Mouse (Mus musculus): Measurements from ENCODE around the gene Mblac2.

The Mblac2 gene

DNA sequence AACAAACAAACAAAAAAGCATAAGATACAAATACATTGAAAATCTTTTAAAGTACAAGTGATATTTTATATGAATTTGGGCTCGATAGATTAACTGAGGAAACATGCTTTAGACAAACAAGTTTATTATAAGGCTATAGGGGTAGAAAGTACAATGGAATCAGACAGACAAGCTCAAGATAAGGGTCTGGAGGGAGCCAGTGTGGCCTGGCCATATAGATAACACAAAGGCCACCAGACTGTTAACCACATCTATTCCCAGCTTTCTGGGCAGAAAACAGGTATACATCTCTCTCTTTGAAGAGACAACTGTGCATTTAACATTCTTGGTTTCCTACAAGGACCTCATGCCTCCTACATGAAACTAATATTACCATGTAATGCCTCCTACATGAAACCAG is 19.2 kb downstream of the Mblac2 start:
- in situ Hi-C loops (cut with MboI, MseI): no loop called here

DNA sequence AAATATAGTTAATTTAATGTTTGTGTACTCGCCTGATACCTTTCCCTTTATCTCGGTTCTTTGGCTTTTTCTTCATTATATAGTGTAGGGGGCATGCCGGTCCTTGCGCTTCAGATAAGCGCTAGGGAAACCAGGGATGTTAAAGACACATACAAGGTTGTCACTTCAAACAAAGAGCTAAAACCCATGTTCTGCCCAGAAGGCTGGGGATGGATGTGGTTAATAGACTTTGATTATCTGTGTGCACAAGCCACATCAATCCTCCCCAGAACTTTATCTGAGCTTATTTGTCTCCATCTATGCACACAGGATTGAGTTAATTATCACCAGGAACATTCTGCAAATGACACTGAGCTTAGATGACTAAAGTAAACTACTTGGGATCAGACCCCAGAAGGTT is 25.5 kb downstream of the Mblac2 start:
- in situ Hi-C loops (cut with MboI, MseI): no loop called here

DNA sequence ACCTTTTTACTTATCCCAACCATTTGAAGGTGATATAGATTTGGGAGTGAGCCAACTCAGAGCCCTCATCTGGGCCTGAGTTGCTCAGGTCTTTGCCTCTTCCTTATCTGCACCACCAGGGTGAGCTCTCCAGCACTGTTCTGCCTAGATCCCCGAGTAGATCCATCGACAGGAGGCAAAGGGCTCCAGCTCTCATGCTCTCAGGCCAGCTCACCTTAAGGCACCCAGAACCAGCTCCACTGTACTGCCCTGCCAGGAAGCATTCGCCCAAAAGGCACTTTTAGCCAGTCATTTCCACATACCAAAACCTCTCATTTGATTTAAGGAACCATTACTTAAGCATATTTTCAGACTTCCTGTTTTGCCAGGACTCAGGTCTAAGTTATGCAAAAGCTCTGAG is 29.8 kb downstream of the Mblac2 start:
- in situ Hi-C loops (cut with MboI, MseI): no loop called here

DNA sequence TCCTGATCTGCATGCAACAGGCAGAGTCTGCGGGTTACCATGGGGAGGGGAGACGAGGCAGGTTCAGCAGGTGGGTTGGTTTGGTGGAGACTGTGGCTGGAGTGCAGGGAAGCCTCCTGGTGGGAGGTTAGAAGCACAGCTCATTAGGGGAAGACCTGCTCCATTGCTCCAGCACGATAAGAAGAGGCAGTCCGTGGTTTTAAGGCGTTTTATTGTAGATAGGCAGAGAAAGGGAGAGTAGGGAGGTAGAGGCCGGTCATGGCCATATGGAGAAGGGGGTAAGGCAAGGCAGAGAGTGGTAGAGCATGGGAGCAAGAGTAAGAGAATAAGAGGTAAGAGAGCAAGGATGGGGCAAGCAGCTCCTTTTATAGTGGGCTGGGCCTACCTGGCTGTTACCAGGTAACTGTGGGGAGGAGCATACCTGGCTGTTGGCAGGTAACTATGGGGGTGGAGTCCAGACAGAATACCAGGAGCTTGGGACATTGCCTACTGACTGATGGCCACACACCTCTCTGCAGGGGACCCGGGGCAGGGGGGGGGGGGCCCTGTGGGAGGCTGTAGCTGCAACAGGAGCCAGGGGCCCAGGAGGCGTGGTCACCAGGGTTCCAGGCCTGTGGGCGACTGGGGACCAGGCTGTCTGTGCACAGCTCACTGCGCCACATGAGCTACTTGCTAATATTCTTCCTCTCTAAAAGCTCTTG is 32.4 kb downstream of the Mblac2 start:
- in situ Hi-C loops (cut with MboI, MseI): no loop called here

DNA sequence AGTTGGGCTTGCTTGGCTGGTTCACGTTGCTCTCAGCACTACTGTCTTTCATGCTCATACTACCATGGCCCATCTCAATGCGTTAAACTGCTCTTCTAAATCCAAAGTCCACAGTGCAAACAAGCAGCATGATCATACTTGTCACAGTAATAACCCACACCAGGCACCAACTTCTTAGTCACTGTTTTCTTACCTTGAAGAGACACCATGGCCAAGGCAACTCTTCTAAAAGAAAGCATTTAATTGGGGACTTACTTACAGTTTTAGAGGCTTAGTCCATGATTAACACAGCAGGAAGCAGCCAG is 32.9 kb downstream of the Mblac2 start:
- in situ Hi-C loops (cut with MboI, MseI): no loop called here

DNA sequence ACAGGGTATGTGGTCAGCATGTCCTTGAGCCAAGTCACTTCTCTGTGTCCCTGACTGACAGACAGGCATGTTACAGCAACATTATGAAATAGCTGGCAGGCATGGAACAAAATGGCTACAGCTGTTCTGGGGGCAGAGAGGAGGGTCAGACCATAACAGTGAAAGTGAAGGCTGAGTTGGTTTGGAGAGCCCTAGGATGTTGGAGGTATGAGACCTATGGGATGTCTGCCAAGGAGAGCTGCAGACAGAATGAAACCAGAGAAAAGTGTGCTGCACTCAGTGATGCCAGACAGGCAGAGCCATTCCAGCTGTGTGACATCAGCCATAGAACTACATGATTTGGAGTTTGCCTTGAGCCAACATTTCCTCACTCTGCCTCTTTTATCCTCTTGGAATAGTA is 43.7 kb downstream of the Mblac2 start:
- in situ Hi-C loops (cut with MboI, MseI): loop anchor here (5.0 to 25.0 kb wide), 2 partner anchors 53 to 868 kb away; partner anchors contain the start of gene Arrdc3 (in 1 of the 2)

DNA sequence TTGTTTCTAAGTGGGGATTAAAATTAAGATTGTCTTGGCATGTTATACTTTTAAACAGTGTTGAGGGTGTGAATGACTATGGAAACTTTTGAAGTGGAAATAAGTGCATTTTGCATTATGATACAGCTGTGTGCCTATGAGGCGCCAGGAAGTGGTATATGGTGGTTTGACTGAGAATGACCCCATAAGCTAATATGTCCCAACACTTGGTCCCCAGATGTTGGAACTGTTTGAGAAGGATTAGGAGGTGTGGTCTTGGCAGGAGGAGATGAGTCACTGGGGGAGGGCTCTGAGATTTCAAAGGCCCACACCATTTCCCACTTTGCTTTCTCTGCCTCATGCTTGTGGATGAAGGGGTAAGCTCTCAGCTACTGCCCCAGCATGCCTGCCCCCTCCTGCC is 44.2 kb downstream of the Mblac2 start:
- in situ Hi-C loops (cut with MboI, MseI): loop anchor here (5.0 to 25.0 kb wide), 2 partner anchors 53 to 868 kb away; partner anchors contain the start of gene Arrdc3 (in 1 of the 2)

DNA sequence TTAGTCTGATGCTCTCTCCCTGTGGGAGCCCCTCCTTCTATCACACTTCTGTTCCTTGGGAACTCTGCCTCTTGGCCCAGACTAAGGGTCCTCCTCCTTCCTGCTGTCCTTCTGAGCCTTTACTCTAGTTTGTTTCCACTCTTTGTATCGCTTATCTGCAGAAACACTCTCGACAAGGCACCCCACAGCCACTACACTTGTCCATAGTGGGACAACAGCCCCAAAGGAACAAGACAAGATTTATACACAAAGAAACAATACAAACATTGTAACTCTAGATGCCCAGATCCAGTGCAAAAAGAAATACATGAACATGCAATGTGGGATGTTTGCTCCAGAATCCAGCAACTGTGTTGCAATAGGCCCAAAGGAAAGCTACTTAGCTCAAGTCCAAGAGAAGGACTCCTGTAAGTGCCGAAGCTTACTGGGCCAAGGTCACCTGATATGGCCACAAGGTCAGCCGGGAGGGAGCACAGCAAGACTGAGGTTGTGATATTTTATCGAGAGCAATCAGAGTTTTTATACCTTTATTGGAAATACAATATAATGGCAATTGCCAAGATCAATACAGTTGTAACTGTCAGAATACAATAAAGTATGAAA is 46.0 kb downstream of the Mblac2 start:
- in situ Hi-C loops (cut with MboI, MseI): loop anchor here (5.0 to 25.0 kb wide), 2 partner anchors 55 to 870 kb away; partner anchors contain the start of gene Arrdc3 (in 1 of the 2)

DNA sequence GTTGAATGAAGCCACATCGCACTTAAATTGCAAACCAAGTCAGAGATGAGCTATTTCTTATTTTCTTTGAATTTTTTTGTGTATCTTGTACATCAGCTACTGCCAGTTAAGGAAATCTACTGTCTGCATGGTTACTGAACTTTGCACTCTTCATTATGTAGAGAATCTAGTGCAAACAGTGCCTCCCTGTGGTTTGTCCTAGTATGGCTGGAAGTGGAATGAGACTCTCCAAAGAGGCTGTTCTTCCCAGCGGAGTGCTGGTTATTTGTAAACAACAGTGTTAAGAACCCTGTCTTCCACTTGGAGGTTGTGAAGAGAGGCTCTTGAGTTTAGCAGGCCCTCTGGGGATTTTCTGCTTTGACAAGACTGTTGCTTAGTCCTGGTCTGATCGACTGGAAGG is 49.2 kb downstream of the Mblac2 start:
- in situ Hi-C loops (cut with MboI, MseI): loop anchor here (5.0 to 25.0 kb wide), 2 partner anchors 323 to 873 kb away; partner anchors contain the start of gene Arrdc3 (in 1 of the 2)

DNA sequence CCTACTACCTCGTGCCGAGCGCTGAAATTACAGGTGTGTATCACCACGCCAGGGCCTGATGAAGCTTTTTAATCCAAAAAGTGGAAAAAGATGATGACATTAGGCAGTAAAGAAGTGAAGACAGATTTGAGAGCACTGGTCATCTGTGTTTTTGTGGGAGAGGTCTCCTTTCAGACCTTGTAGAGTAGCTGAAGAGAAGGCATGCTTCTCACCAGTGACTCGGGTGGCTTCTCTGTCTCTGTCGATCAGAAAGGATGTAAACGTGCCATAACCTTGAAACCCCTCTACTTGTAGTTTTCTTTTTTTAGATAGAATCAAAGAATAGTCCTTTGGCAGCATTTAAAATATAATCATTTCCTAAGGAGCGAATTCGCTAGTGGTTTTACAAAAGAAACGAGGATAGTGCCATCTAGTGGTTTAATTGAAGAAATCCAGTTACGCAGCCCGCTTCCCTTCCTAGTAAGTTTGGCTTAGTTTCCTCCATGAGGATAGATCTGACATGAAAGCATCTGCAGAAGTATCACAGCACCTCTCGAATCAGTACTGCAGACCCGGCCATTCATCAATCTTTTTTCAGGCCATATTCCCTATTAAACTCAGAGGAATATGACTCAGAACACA is 50.5 kb downstream of the Mblac2 start:
- in situ Hi-C loops (cut with MboI, MseI): loop anchor here (5.0 to 25.0 kb wide), 2 partner anchors 324 to 874 kb away; partner anchors contain the start of gene Arrdc3 (in 1 of the 2)

DNA sequence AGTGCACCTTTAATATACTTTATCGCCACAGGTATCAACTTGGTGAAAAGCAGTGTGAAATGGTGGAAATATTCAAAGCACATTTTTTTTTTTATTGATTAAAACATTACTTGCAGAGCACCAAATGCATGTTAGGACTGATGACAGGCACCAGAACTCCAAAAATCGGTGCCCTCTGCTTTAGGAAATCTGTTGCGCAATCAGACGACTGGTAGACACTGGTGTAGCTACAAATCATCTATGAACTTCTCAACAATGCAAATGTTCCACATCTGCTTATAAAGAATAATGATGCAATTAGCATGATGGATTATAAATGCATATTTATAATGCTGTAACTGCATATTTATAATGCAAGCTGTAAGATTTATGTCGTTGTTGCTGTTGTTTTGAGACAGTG is 53.0 kb downstream of the Mblac2 start:
- in situ Hi-C loops (cut with MboI, MseI): loop anchor here (5.0 to 25.0 kb wide), 2 partner anchors 327 to 877 kb away; partner anchors contain the start of gene Arrdc3 (in 1 of the 2)

DNA sequence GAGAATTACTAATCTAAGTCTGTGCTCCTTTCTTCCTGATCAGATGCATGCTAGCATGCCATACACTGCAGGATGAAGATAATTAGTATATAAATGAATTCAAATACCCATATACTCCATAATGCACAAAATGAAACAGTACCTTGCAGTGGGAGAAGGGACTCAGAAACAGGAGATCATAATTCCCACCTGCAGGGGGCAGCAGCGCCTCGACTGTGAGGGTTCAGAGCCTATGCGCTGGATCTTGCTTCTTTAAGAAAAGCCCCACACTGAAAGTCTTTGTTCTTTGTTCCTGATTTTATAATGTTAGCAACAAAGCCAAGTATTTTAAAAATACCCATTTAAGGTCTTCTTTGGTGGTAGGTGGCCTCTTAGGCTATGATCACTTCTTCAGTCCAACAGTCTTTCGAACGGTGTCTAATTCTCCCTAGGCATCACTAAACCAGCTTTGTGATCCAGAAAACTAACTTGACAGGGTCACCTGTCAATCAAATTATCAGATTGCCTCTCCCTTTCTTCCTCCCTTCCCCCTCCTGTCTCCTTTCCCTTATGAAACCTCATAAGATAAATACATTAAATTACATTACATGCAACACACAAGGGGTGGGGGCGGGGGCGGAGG is 56.0 kb downstream of the Mblac2 start:
- in situ Hi-C loops (cut with MboI, MseI): loop anchor here (5.0 to 25.0 kb wide), 3 partner anchors 245 to 880 kb away; partner anchors contain the start of gene Arrdc3 (in 1 of the 2)

DNA sequence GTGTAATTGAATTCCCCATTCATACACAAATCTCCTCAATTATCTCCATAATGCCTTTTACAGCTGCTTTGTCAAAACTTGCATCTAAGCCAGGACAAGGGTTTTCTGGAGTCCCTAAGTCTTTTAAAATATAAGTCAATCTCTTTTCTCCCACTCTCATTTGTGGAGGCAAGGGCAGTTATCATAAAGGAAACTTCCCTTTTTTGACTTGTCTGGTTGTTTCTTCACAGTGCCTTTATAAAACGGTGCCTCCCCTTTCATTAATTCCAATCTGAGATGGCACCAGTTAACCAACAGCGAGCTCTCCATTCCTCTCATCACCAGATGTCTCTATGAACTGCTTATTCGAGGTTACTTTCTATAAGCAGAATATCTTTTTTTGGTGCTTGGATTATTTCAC is 65.1 kb downstream of the Mblac2 start:
- in situ Hi-C loops (cut with MboI, MseI): no loop called here

DNA sequence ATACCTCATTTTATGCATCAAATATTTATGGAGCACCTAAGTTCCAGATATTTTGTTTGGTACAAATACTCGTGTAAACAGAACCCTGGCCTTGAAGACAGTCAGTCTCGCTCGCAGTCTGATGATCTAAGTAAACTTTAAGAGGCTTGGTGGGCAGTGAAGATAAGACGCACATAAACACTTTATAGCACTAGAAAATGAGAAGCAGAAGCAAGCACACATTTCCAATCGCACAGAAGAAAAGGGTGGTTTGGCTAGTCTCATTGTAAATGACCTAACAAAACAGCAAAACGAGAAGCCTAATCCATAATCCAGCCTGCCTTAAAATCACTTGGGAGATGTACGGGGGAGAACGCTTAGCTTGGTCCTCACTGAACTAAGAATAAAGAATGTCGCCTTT is 71.3 kb downstream of the Mblac2 start:
- in situ Hi-C loops (cut with MboI, MseI): loop anchor here in 1 of 2 experiments (5.0 kb wide), 1 partner anchor 890 kb away; no protein-coding TSS in a partner anchor

DNA sequence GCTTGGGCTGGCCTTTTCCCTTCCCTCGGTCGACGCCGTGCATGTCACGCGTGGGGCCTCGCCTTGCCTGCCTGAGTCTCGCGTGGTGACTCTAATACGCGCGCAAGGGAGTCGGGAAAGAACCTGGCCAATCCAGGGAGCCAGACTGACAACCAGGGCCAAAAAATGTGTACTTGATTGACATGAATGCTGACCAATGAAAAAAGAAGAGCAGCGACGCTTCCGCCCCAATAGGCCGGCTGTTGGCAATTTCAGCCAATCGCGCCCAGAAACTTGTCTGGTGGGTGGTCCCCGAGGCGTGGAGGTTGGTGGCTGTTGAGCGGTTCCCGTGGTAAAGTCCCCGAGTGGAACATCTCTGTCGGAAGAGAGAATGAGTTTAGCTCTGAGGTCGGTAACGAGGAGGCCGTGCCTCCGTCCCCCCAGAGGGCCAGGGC is 71.8 kb downstream of the Mblac2 start, which contains the start of gene Cetn3:
TSS of gene Cetn3 (plus strand) at position 107 of the 434 bp plus-strand sequence.
- in situ Hi-C loops (cut with MboI, MseI): loop anchor here in 1 of 2 experiments (5.0 kb wide), 1 partner anchor 891 kb away; no protein-coding TSS in a partner anchor

DNA sequence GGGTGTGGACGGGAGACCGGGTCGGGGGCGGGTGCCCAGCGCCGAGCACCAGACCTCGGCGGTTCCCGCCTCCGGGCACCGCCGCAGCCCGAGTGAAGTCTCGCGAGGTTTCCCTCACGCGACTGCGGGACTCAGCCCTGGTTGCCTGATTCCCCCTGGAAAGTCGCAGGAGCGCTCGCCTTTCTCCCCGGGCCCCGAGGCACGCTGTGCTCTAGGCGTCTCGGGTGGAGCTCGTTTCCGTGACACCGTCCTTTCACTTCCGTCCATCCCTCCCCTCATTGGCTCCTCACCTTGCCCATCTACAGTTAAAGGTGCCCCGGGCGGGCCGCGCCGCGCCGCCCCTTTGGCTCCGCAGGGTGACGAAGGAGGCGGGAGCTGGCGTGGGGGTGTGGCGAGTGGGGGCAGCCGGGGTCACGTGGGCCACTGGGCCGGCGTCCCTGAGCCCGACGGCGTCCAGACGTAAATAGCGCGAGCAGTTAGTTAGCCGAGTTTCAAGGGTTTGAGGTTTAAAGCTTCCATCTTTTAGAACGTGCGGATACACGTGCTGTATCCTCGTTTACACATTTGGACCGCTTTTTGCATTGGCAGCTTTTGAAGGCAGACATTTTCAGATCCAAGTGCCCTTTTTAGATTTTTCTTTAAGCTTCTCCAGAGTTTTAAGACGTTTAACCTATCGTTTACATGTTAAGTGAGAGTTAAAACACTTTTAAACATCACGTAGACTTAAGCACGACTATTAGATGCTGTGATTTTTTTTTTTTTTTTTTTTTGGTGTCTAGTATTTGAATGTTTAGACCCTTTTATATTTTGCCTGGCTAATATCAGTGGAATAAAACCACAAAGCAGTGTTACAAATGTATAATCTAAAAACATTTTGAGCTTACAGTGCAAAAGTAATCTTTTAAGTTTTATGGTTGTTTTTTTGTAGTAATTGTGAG is 72.5 kb downstream of the Mblac2 start:
- in situ Hi-C loops (cut with MboI, MseI): loop anchor here in 1 of 2 experiments (5.0 kb wide), 1 partner anchor 891 kb away; no protein-coding TSS in a partner anchor

DNA sequence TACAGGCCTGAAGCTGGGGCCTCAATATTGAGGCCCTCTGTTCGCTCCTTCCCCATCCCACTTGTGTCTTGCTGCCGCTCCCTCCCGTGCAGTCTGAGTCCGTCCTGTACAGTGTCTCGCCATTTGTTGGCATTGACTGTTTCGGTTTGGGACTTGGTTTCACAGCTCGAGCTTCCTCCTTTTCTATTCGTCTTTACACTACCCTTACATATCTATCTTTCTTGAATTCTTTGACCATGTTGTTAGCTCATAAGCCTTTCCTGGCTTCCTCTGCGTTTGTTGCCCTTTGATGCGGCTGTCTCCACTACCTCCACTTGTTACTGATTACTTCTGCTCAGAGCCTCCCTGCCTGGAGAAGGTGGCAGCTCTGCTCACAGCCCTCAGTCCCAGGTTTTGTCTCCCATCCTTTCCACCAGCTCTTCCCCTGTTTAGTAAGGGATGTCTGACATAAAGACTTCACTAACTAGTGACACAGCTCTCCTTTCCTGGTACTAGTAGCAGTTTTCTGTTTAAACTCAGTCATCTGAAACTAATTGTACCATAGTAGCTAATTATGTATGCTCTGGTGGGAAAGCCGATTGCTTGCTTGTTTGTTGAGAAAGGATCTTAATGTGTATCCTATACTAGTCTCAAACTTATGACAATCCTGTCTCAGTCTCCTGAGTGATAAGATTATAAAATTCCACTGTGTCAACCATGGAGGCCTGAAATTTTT is 74.8 kb downstream of the Mblac2 start:
- in situ Hi-C loops (cut with MboI, MseI): no loop called here

DNA sequence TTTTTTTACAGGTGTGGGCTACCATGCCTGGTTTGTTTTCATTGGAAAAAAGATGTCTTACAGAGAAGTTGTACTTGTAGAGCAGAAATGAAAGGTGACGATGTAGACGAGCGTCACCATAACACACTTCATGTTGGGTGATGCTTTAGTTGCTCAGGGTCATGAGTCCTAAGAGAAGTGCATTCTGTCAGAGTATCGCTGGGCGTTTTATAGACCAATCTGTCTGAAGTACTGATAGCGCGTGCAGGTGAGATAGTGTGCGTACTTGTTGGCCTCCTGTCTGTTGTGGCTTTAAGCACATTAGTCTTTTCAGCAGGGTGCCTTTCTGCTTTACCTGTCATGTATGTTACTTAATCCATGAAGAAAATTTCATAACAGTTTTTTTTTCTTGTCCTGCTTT is 79.0 kb downstream of the Mblac2 start:
- in situ Hi-C loops (cut with MboI, MseI): no loop called here

DNA sequence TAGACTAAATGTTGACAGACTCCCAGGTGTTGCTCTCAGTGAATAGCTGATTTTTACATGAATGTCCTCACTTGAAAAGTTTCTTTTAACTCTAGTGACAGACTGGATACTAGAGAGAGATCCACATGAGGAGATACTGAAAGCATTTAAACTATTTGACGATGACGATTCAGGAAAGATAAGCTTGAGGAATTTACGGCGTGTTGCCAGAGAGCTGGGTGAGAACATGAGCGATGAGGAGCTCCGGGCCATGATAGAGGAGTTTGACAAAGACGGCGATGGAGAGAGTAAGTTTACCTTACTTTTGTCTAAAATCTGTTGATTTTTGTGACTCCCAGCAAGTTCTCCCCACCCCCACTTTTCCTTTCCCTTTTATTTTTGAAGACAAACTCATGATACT is 80.7 kb downstream of the Mblac2 start:
- in situ Hi-C loops (cut with MboI, MseI): no loop called here

DNA sequence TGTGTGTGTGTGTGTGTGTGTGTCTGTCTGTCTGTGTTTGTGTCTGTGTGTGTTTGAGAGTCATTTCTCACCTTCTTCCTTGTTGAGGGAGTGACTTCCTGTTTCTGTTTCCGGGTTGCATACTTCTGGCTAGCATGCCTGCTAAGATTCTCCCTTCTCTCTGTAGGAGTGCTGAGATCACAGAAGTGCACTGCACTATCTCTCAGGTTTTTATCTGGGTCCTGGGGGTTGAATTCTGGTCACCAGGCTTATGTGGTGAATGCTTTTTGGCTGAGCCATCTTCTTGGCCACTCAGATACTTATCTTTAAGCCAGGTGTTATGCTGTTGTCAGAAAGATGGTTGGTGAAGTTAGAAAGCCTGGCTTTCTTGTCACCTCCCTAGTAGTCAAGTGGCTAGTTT is 82.7 kb downstream of the Mblac2 start:
- in situ Hi-C loops (cut with MboI, MseI): no loop called here

Measured in T-helper 17 cell (primary cell).